Mouse (Mus musculus) hindbrain, postnatal 0 days (tissue): ENCODE data around the gene Smyd1. TPM values are rescaled to one million over a fixed set of nuclear protein-coding genes. Genes with fewer than 3 reads are reported as not detected.

Experiments
- ATAC-seq: fragments of 200-750 bp; cut with Nextera tagmentation; 2 replicates; pipeline ENCODE4 v1.8.0; 2017; ENCODE audit warnings: mild to moderate bottlenecking, moderate TSS enrichment, moderate library complexity
- DNase-seq: peaks from one replicate; pipeline ENCODE4 v3.0.0-alpha.2; 2015; ENCODE audit warnings: low spot score
- H3K27ac ChIP-seq: fragments of 300-500 bp; sonication (generic); 2 replicates; pipeline ENCODE4 v1.5.1; 2014; ENCODE audit warnings: mild to moderate bottlenecking
- H3K27me3 ChIP-seq: fragments of 300-500 bp; sonication (generic); 2 replicates; pipeline ENCODE4 v1.6.1; 2014; ENCODE audit warnings: low read length, mixed read lengths; ENCODE audit not compliant: insufficient read depth
- H3K36me3 ChIP-seq: fragments of 300-500 bp; sonication (generic); 2 replicates; pipeline ENCODE4 v1.6.1; 2014; ENCODE audit warnings: low read length, mixed read lengths; ENCODE audit not compliant: insufficient read depth
- H3K4me1 ChIP-seq: fragments of 300-500 bp; sonication (generic); 2 replicates; pipeline ENCODE4 v1.6.1; 2014; ENCODE audit warnings: antibody characterized with exemption, low read length, mixed read lengths; ENCODE audit not compliant: insufficient read depth
- H3K4me2 ChIP-seq: fragments of 300-500 bp; sonication (generic); 2 replicates; pipeline ENCODE4 v1.6.1; 2014; ENCODE audit warnings: low read depth, mild to moderate bottlenecking, low read length, moderate library complexity, mixed read lengths
- H3K4me3 ChIP-seq: fragments of 300-500 bp; sonication (generic); 2 replicates; pipeline ENCODE4 v1.5.1; 2014; ENCODE audit warnings: low read length
- H3K9ac ChIP-seq: fragments of 300-500 bp; sonication (generic); replicated peaks from 2 replicates; pipeline ENCODE4 v1.6.1; 2014; ENCODE audit warnings: mild to moderate bottlenecking, low read length, moderate library complexity, mixed read lengths
- H3K9me3 ChIP-seq: fragments of 300-500 bp; sonication (generic); 2 replicates; pipeline ENCODE4 v1.6.1; 2016; ENCODE audit warnings: low read length, mixed read lengths
- CTCF ChIP-seq: IDR thresholded peaks from 2 replicates; pipeline ENCODE4 v1.5.1; 2016; ENCODE audit warnings: antibody characterized with exemption, control low read depth, low read depth
- WGBS: fragments of 180-500 bp; shearing (Covaris S2); extraction: QIAGEN DNeasy Blood & Tissue Kit; methylation state at CpG from one replicate; pipeline ENCODE4 v1.1.7; 2014; 5-methylcytosine and 5-hydroxymethylcytosine counted together
- polyA plus RNA-seq: library from polyadenylated mRNA; unstranded; fragments of >200 nt; fragmentation: Nextera tagmentation; extraction: Ambion mirVana; gene quantifications from 2 replicates; pipeline ENCODE4 v1.2.1, GENCODE M21; 2015
- total RNA-seq: library from RNA; depleted of rRNA; stranded (reverse); fragments of >200 nt; gene quantifications from 2 replicates; pipeline ENCODE4 v1.2.3, GENCODE M21; 2014

Smyd1 gene
- total and polyA plus RNA-seq, 2 experiments from 2014 or later: 0.18 to 0.89 TPM

DNA sequence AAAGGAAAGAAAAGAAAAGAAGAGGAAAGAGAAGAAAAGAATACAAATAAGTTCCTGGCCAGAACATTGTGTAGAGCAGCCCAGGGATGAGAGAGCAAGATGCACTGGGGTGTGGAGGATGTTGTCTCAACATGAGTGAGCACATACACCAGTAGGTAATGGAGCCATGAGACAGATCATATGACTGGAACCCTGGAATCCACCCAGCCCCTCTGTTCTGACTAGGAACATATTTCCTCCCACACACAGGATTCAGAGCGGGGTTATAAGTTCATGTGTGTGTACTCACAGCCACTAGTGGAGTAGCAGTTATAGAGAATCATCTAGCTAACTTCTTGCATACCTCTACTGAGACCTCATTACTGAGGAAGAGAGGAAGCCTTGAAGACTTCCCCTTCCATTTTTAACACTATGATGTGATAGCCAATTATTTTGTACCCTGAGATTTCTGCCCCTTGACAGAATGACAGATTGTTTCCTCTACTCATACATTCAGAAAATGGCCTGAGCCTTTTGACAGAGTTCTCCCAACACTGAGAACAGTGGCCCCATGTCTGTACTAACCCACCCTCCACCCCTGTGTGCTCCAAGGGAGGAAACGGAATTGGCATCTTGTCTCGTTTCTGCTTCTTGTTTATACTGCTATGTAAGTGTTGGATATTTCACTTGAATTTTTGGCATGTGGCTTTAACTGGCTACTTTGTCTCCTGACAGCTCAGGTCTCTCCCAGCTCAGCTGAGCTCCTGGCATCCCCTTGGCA, 97.7 kb downstream of the Smyd1 start:
- DNase-seq: no peak
- WGBS: 74% methylated on average over 3 of the region's 3 CpGs
- no peak for TF ChIP-seq CTCF

DNA sequence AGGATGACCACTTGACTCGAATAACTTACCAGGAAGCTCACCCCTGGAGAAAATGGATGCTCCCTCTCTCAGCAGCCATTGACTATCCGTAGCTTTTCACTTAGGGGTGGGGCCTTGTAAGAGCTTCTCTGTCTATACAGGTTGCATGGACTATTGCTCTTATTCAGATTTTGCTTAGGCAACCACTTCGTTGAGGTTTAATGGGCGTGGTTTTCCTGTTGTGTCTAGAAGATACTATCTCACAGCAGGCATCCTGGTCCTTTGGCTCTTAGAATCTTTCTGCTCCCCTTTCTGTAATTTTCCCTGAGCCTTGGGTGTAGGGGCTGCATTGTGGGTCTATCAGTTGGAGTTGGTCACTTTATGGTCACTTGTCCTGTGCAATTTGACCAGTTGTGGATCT, 100.5 kb downstream of the Smyd1 start:
- Histone ChIP-seq H3K9ac (no peak overlapping the region), H3K4me3 (no peak overlapping the region), H3K4me1 (no peaks in the 10 kb centered on the region), H3K27ac (no peak overlapping the region), H3K27me3 (no peaks in the 10 kb centered on the region), H3K9me3 (no peaks in the 10 kb centered on the region), H3K36me3 (no peaks in the 10 kb centered on the region), H3K4me2 (no peak overlapping the region)
- no peak for ATAC-seq
- WGBS: 86% methylated on average over 4 of the region's 4 CpGs
- TF ChIP-seq CTCF: no peak
- no peak for DNase-seq

More for the DNA sequence above, 97.7 kb downstream of the Smyd1 start:
- H3K9me3 ChIP-seq: no peaks in the 10 kb centered on the region
- no peaks in the 10 kb centered on the region for H3K27me3 ChIP-seq
- H3K9ac ChIP-seq: no peak overlapping the region
- H3K27ac ChIP-seq: no peak overlapping the region
- no peak overlapping the region for H3K4me2 ChIP-seq
- no peak for ATAC-seq
- no peaks in the 10 kb centered on the region for H3K4me1 ChIP-seq
- no peak overlapping the region for H3K4me3 ChIP-seq
- no peaks in the 10 kb centered on the region for H3K36me3 ChIP-seq

GRCm38 (mm10) chr6:71212471-71212870, 109.6 kb downstream of the Smyd1 start:
- ATAC-seq (no peak), DNase-seq (no peak)
- H3K4me3 ChIP-seq: no peak overlapping the region
- H3K9ac ChIP-seq: no peak overlapping the region
- H3K4me1 ChIP-seq: no peaks in the 10 kb centered on the region
- TF ChIP-seq CTCF: no peak
- H3K36me3 ChIP-seq: no peaks in the 10 kb centered on the region
- no peaks in the 10 kb centered on the region for H3K9me3 ChIP-seq
- no peaks in the 10 kb centered on the region for H3K27me3 ChIP-seq
- H3K27ac ChIP-seq: no peak overlapping the region
- 95% methylated on average over 3 of the region's 3 CpGs for WGBS
- no peak overlapping the region for H3K4me2 ChIP-seq

DNA sequence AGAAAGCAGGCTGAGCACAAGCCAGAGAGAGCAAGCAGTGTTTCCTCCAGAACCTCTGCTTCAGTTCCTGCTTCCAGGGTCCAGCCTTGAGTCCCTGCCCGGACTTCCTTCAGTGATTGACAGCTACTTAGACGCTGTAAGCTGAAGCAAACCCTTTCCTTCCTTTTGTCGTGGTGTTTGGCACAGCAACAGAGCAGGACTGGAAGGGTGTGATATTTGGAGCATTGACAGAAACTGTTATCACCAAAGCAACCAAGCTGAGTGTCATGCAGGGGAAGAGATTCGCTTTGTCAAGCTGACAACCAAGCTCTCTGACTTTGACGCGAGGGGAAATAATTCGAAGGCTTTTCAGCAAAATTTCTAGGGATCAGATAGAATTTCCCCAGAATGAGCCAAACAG, 110.1 kb downstream of the Smyd1 start:
- no peaks in the 10 kb centered on the region for H3K9me3 ChIP-seq
- H3K27me3 ChIP-seq: no peaks in the 10 kb centered on the region
- no peaks in the 10 kb centered on the region for H3K4me1 ChIP-seq
- ATAC-seq (no peak), DNase-seq (no peak)
- H3K9ac ChIP-seq: no peak overlapping the region
- H3K36me3 ChIP-seq: no peaks in the 10 kb centered on the region
- TF ChIP-seq CTCF: no peak
- no peak overlapping the region for H3K27ac ChIP-seq
- WGBS: 50% methylated on average over 7 of the region's 7 CpGs
- H3K4me3 ChIP-seq: no peak overlapping the region
- H3K4me2 ChIP-seq: no peak overlapping the region

GRCm38 (mm10) chr6:71208691-71209090, 113.3 kb downstream of the Smyd1 start:
- ATAC-seq: no peak
- Histone ChIP-seq H3K4me2 (no peak overlapping the region), H3K27me3 (no peaks in the 10 kb centered on the region), H3K27ac (no peak overlapping the region), H3K9ac (no peak overlapping the region), H3K4me1 (no peaks in the 10 kb centered on the region), H3K9me3 (no peaks in the 10 kb centered on the region), H3K4me3 (no peak overlapping the region), H3K36me3 (no peaks in the 10 kb centered on the region)
- WGBS: 78% methylated on average over 2 of the region's 2 CpGs
- no peak for DNase-seq
- TF ChIP-seq CTCF: no peak

DNA sequence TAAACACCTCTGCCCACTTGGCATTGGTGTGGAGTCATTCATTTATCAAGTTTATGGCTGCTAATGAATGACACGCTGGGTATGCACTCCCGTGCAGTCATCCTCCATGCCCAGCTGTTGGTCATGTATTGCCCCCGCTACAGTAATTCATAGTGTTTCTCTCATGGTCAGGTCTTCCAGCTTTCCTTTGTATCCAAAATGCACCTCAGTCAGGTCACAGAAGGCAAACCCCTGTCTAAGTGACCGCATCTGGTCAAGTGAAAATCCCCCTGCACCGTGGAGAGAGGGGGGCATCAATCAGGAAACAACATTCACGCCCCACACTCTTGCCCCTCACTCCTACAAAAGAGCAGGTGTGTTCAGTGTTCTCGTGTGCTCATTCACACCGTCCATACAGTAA, 117.9 kb downstream of the Smyd1 start:
- Histone ChIP-seq H3K27ac (no peak overlapping the region), H3K27me3 (no peaks in the 10 kb centered on the region), H3K4me3 (no peak overlapping the region), H3K4me2 (no peak overlapping the region), H3K36me3 (no peaks in the 10 kb centered on the region), H3K9ac (no peak overlapping the region), H3K9me3 (no peaks in the 10 kb centered on the region), H3K4me1 (no peaks in the 10 kb centered on the region)
- ATAC-seq (no peak), DNase-seq (no peak)
- no peak for TF ChIP-seq CTCF
- WGBS: 92% methylated on average over 8 of the region's 8 CpGs

DNA sequence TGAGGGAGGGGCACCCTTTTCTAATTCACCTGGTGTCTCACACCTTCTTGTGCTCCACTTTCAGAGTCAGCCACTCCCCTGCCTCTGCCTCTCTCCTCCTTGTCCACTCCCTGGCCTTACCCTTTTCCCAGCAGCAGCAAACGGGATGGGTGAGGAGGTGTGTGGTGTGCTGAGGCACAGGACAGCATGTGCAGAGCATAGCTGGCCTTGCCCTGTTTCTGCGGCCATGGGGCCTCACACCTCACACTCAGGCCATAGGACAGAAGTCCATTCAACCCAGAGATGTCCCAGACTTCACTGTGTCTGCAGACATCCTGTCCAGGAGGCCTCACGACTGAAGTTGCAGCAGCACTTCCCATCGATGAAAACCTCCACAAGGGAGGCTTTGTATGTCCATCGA, 118.4 kb downstream of the Smyd1 start:
- 86% methylated on average over 5 of the region's 5 CpGs for WGBS
- no peaks in the 10 kb centered on the region for H3K36me3 ChIP-seq
- no peak for DNase-seq
- H3K4me2 ChIP-seq: no peak overlapping the region
- H3K9me3 ChIP-seq: no peaks in the 10 kb centered on the region
- no peak for TF ChIP-seq CTCF
- no peaks in the 10 kb centered on the region for H3K27me3 ChIP-seq
- H3K27ac ChIP-seq: no peak overlapping the region
- no peak overlapping the region for H3K9ac ChIP-seq
- H3K4me3 ChIP-seq: no peak overlapping the region
- H3K4me1 ChIP-seq: no peaks in the 10 kb centered on the region
- no peak for ATAC-seq
